In the genomic region with DNA sequence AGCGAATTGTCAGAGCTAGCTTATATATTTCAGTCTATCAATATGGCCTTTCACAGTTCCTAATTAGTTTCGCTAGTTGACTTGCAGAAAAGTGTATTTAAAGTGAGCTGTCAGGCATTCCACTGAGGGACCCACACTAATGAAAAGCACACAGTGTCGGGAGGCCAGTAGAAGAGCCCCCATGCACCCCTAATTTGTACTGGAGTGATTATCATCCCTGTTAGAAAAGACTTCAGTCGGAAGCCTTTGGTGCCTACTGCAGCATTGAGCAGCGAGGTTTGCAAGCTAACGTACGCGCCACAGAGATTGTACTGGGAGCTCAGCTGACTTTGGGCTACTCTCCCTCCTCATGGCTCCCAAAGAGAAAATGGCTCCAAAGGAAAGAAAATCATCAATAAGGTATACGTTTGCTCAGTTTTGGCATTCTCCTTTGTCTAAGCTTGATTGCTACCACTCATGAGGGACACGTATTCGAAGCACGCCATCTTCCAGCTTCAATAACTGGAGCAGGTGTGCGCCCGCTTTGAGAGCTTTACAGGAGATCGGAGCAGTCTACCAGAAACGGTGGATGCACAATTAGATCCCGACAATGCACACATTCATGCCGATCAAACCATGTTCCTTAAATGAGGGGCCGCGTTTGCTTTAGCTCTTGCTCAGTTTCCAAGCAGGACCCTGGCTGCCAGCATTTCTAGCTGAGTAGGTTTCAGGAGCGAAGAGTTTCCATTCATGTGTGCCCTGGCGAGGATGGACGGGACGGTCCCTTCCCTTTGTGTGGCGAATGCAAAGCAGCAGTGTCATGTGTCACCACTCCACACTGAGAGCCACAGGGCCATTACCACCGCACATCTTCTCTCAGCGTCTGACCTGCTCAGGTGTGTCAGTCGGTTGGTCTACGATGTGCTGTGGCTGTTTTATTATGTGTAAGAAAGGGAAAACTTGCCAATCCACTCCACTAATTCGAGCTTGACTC, we compare ENCODE assay signal across 20 mouse cellular contexts.
DNase-seq lines count a peak whose midpoint lies in the region; ATAC-seq and TF ChIP-seq lines count a peak whose summit lies in the region.
"Had no signal": no experiment of that assay in that cellular context is flagged by ENCODE, and none has a peak within 500 bp of the region (broad histone marks: within the 10 kb centered on the region; RNA-seq: fewer than 3 reads in every experiment).

No protein-coding gene starts in this region.

- TF ChIP-seq EP300 in CH12.LX (IDR thresholded peaks at IDR 0.05; ENCODE audit: low read length) = peak; percentile 93

- H3K79me2 ChIP-seq in CH12.LX (replicated peaks; ENCODE audit: control insufficient read depth, extremely low read depth, insufficient read depth, poor library complexity, severe bottlenecking) = no peaks in the 10 kb centered on the region

- TF ChIP-seq CTCF in CH12.LX (conservative IDR thresholded peaks at IDR 0.05 in 1 of 2, IDR thresholded peaks at IDR 0.05 in 1 of 2; ENCODE audit: low read depth in 2 of 2, low read length in 2 of 2) = no peak

- no peaks in the 10 kb centered on the region for H3K36me3 ChIP-seq in embryonic facial prominence, embryonic 15.5 days
- H3K36me3 ChIP-seq in embryonic facial prominence, embryonic 10.5 days (replicated peaks) = no peaks in the 10 kb centered on the region
- H3K36me3 ChIP-seq in limb, embryonic 12.5 days = peaks cover 7% of the 10 kb centered on the region; the same call in 1 of the 2 replicates
- H3K36me3 ChIP-seq in limb, embryonic 10.5 days = no peaks in the 10 kb centered on the region
- no peaks in the 10 kb centered on the region for H3K36me3 ChIP-seq in CH12.LX (replicated peaks in 1 of 2; ENCODE audit: control insufficient read depth in 1 of 2, insufficient read depth in 1 of 2, low read length in 1 of 2)
- H3K36me3 ChIP-seq in forebrain, embryonic 13.5 days (ENCODE audit: poor library complexity, severe bottlenecking) = no peaks in the 10 kb centered on the region
- H3K36me3 ChIP-seq: G1E; heart, embryonic 10.5 days; hindbrain, embryonic 13.5 days; kidney, embryonic 15.5 days had no signal

- no peaks in the 10 kb centered on the region for H3K27me3 ChIP-seq in embryonic facial prominence, embryonic 15.5 days
- no peaks in the 10 kb centered on the region for H3K27me3 ChIP-seq in embryonic facial prominence, embryonic 10.5 days (replicated peaks; ENCODE audit: low read depth, poor library complexity, severe bottlenecking)
- H3K27me3 ChIP-seq in limb, embryonic 12.5 days = no peaks in the 10 kb centered on the region
- H3K27me3 ChIP-seq in limb, embryonic 10.5 days (ENCODE audit: low read depth, poor library complexity, severe bottlenecking) = peaks cover 5% of the 10 kb centered on the region; the same call in 1 of the 2 replicates
- H3K27me3 ChIP-seq in CH12.LX (replicated peaks) = no peaks in the 10 kb centered on the region
- H3K27me3 ChIP-seq in forebrain, embryonic 13.5 days = no peaks in the 10 kb centered on the region
- H3K27me3 ChIP-seq: hindbrain, embryonic 13.5 days had no signal

- H3K9ac ChIP-seq in embryonic facial prominence, embryonic 15.5 days = no peak overlapping the region
- H3K9ac ChIP-seq in limb, embryonic 12.5 days (replicated peaks) = no peak overlapping the region
- H3K9ac ChIP-seq in CH12.LX (ENCODE audit: insufficient read depth, low read depth) = peak overlapping the region; percentile 11; the same call in 1 of the 2 replicates
- H3K9ac ChIP-seq in forebrain, embryonic 13.5 days = peak overlapping the region; percentile 31; the same call in 1 of the 2 replicates
- H3K9ac ChIP-seq: hindbrain, embryonic 13.5 days; kidney, embryonic 15.5 days; liver, postnatal 0 days had no signal

- in situ Hi-C loops in CH12.LX (cut with MboI; ENCODE audit: low pct_ligation_motif_present, low pct_unique_long_range_greater_than_20kb, low sequenced_read_pairs) = loop anchor here (25.0 kb wide), 1 partner anchor 130 kb away; no protein-coding TSS in a partner anchor

- no peak overlapping the region for H3K4me3 ChIP-seq in embryonic facial prominence, embryonic 15.5 days (replicated peaks)
- no peak overlapping the region for H3K4me3 ChIP-seq in embryonic facial prominence, embryonic 10.5 days
- no peak overlapping the region for H3K4me3 ChIP-seq in limb, embryonic 12.5 days (replicated peaks)
- H3K4me3 ChIP-seq in limb, embryonic 10.5 days = no peak overlapping the region
- H3K4me3 ChIP-seq in CH12.LX (replicated peaks in 1 of 3; ENCODE audit: low read depth in 2 of 3, low read length in 2 of 3, poor library complexity in 1 of 3) = peak overlapping the region in 2 of 3 experiments; percentile 9 to 31
- H3K4me3 ChIP-seq in forebrain, embryonic 13.5 days = peak overlapping the region; percentile 9; the same call in 1 of the 2 replicates
- H3K4me3 ChIP-seq: heart, embryonic 10.5 days; hindbrain, embryonic 13.5 days; kidney, embryonic 15.5 days had no signal

- WGBS in embryonic facial prominence, embryonic 15.5 days = 79% methylated on average over 30 of the region's 30 CpGs
- WGBS in embryonic facial prominence, embryonic 10.5 days = 86% methylated on average over 30 of the region's 30 CpGs
- 82% methylated on average over 30 of the region's 30 CpGs for WGBS in limb, embryonic 12.5 days
- WGBS in limb, embryonic 10.5 days = 89% methylated on average over 30 of the region's 30 CpGs
- WGBS in forebrain, embryonic 13.5 days = 39% methylated on average over 30 of the region's 30 CpGs

- dilution Hi-C loops in CH12.LX (cut with MboI; ENCODE audit: extremely low pct_ligation_motif_present, extremely low pct_unique_long_range_greater_than_20kb, low sequenced_read_pairs) = no loop called here

- peaks cover 12% of the 10 kb centered on the region; the same call in 1 of the 2 replicates for H3K4me1 ChIP-seq in embryonic facial prominence, embryonic 15.5 days
- peaks cover 22% of the 10 kb centered on the region for H3K4me1 ChIP-seq in embryonic facial prominence, embryonic 10.5 days
- H3K4me1 ChIP-seq in limb, embryonic 12.5 days (replicated peaks) = peaks cover 52% of the 10 kb centered on the region
- peaks cover 34% of the 10 kb centered on the region for H3K4me1 ChIP-seq in limb, embryonic 10.5 days
- H3K4me1 ChIP-seq in CH12.LX (ENCODE audit: control insufficient read depth in 1 of 2, insufficient read depth in 2 of 2) = peaks cover 21 to 60% of the 10 kb centered on the region in 2 experiments
- peaks cover 62% of the 10 kb centered on the region for H3K4me1 ChIP-seq in forebrain, embryonic 13.5 days
- H3K4me1 ChIP-seq: heart, embryonic 10.5 days; kidney, embryonic 15.5 days had no signal

- peak; percentile 38; the same call in 1 of the 2 replicates for TF ChIP-seq POLR2A in CH12.LX (IDR thresholded peaks at IDR 0.05; ENCODE audit: low read depth, low read length)

- DNase-seq in embryonic facial prominence, embryonic 10.5 days (ENCODE audit: low spot score) = no peak
- DNase-seq in limb, embryonic 10.5 days (ENCODE audit: low spot score) = no peak
- DNase-seq in CH12.LX (ENCODE audit: extremely low read depth) = peak; percentile 93
- no peak for DNase-seq in gastrocnemius, postnatal 36 days
- DNase-seq in spleen, postnatal 36 days (ENCODE audit: low spot score in 2 of 2) = no peak
- DNase-seq: adrenal gland, postnatal 25 days; gastrocnemius, postnatal 25 days; kidney, postnatal 4 days; liver, postnatal 0 days; lung, postnatal 10 days; right cerebral cortex, adult 18-20 months had no signal

- H3K4me2 ChIP-seq in embryonic facial prominence, embryonic 15.5 days (replicated peaks) = no peak overlapping the region
- H3K4me2 ChIP-seq in limb, embryonic 12.5 days = no peak overlapping the region
- peak overlapping the region; percentile 77 for H3K4me2 ChIP-seq in CH12.LX (ENCODE audit: insufficient read depth, low read depth, poor library complexity, severe bottlenecking)
- H3K4me2 ChIP-seq in forebrain, embryonic 13.5 days = peak overlapping the region; percentile 51
- H3K4me2 ChIP-seq: hindbrain, embryonic 13.5 days; kidney, embryonic 15.5 days had no signal

- TF ChIP-seq RAD21 in CH12.LX (IDR thresholded peaks at IDR 0.05; ENCODE audit: low read depth, low read length) = peak; percentile 16

- H3K27ac ChIP-seq in embryonic facial prominence, embryonic 15.5 days (replicated peaks) = peak overlapping the region; percentile 65; the same call in 1 of the 2 replicates
- H3K27ac ChIP-seq in embryonic facial prominence, embryonic 10.5 days (replicated peaks) = no peak overlapping the region
- peak overlapping the region; percentile 42 for H3K27ac ChIP-seq in limb, embryonic 12.5 days
- H3K27ac ChIP-seq in limb, embryonic 10.5 days = no peak overlapping the region
- peak overlapping the region; percentile 73 for H3K27ac ChIP-seq in CH12.LX (ENCODE audit: insufficient read depth, low read depth)
- peak overlapping the region; percentile 86 for H3K27ac ChIP-seq in forebrain, embryonic 13.5 days
- H3K27ac ChIP-seq: heart, embryonic 10.5 days; hindbrain, embryonic 13.5 days; kidney, embryonic 15.5 days had no signal

- ATAC-seq in embryonic facial prominence, embryonic 15.5 days (ENCODE audit: insufficient number of reproducible peaks, low FRiP score, low TSS enrichment, low read depth) = no peak
- no peak for ATAC-seq in limb, embryonic 12.5 days (ENCODE audit: insufficient number of reproducible peaks, insufficient read depth, low FRiP score, low TSS enrichment, low read depth)
- ATAC-seq in forebrain, embryonic 13.5 days = peak; percentile 73
- ATAC-seq: CD4-positive, CD25-positive, alpha-beta regulatory T cell, adult 4 months; intestine, postnatal 0 days; liver, postnatal 0 days had no signal

- H3K9me3 ChIP-seq in embryonic facial prominence, embryonic 15.5 days (replicated peaks) = no peaks in the 10 kb centered on the region
- no peaks in the 10 kb centered on the region for H3K9me3 ChIP-seq in embryonic facial prominence, embryonic 10.5 days
- H3K9me3 ChIP-seq in limb, embryonic 12.5 days = no peaks in the 10 kb centered on the region
- H3K9me3 ChIP-seq in limb, embryonic 10.5 days (replicated peaks) = no peaks in the 10 kb centered on the region
- no peaks in the 10 kb centered on the region for H3K9me3 ChIP-seq in CH12.LX (replicated peaks; ENCODE audit: low read length)
- H3K9me3 ChIP-seq in forebrain, embryonic 13.5 days (replicated peaks) = no peaks in the 10 kb centered on the region
- H3K9me3 ChIP-seq: heart, embryonic 10.5 days; hindbrain, embryonic 13.5 days; kidney, embryonic 15.5 days had no signal

- intact Hi-C loops in gastrocnemius, postnatal 36 days (cut with DNase I) = no loop called here

TF ChIP-seq in CH12.LX, 34 proteins besides CTCF, POLR2A, EP300 and RAD21 (continues in another document):
- no peak for TF ChIP-seq ZC3H11A (IDR thresholded peaks at IDR 0.05; ENCODE audit: low read depth, low read length)
- TF ChIP-seq ZNF384 (IDR thresholded peaks at IDR 0.05; ENCODE audit: low read depth, low read length) = no peak
- TF ChIP-seq GABPA (IDR thresholded peaks at IDR 0.05; ENCODE audit: insufficient replicate concordance, low read depth, low read length) = no peak
- no peak for TF ChIP-seq CHD2 (IDR thresholded peaks at IDR 0.05; ENCODE audit: low read length)
- no peak for TF ChIP-seq POLR2AphosphoS2 (IDR thresholded peaks at IDR 0.05; ENCODE audit: low read depth, low read length)
- no peak for TF ChIP-seq ZKSCAN1 (IDR thresholded peaks at IDR 0.05; ENCODE audit: borderline replicate concordance, low read depth, low read length)
- no peak for TF ChIP-seq MAZ (IDR thresholded peaks at IDR 0.05; ENCODE audit: low read depth, low read length)
- TF ChIP-seq JUN (IDR thresholded peaks at IDR 0.05; ENCODE audit: insufficient read depth, low read depth, low read length) = peak; percentile 33; the same call in 1 of the 2 replicates

Comparison
In these comparisons a context has a peak if more than half of its experiments do, and no peak if none do; other contexts are left out.
1. H3K27ac ChIP-seq: peak in embryonic facial prominence, embryonic 15.5 days (single experiment), limb, embryonic 12.5 days (single experiment), CH12.LX (single experiment) and forebrain, embryonic 13.5 days (single experiment); none in embryonic facial prominence, embryonic 10.5 days (single experiment) and limb, embryonic 10.5 days (single experiment).
2. H3K4me2 ChIP-seq: peak in CH12.LX (single experiment) and forebrain, embryonic 13.5 days (single experiment); none in embryonic facial prominence, embryonic 15.5 days (single experiment) and limb, embryonic 12.5 days (single experiment).
3. H3K4me3 ChIP-seq: peak in CH12.LX (2 of 3) and forebrain, embryonic 13.5 days (single experiment); none in embryonic facial prominence, embryonic 15.5 days (single experiment), embryonic facial prominence, embryonic 10.5 days (single experiment), limb, embryonic 12.5 days (single experiment) and limb, embryonic 10.5 days (single experiment).
4. H3K9ac ChIP-seq: peak in CH12.LX (single experiment) and forebrain, embryonic 13.5 days (single experiment); none in embryonic facial prominence, embryonic 15.5 days (single experiment) and limb, embryonic 12.5 days (single experiment).